Comparison of ENCODE assay signal across 24 mouse cellular contexts in genomic region chr1:171772121-171772735, GRCm38 (mm10). TPM values are rescaled to one million over a fixed set of nuclear protein-coding genes. Genes with fewer than 3 reads are reported as not detected.
DNase-seq lines count a peak whose midpoint lies in the region; ATAC-seq lines count a peak whose summit lies in the region.
"Had no signal": no experiment of that assay in that cellular context is flagged by ENCODE, and none has a peak within 500 bp of the region (broad histone marks: within the 10 kb centered on the region; RNA-seq: fewer than 3 reads in every experiment).

No protein-coding gene starts in this region.

- H3K36me3 ChIP-seq in megakaryocyte, embryonic 14.5 days (replicated peaks; ENCODE audit: low read length), result peaks cover 91% of the 10 kb centered on the region
- H3K36me3 ChIP-seq: embryonic facial prominence, embryonic 15.5 days; forebrain, embryonic 10.5 days; forebrain, embryonic 15.5 days; heart, embryonic 15.5 days; hindbrain, embryonic 13.5 days had no signal

- DNase-seq in thymus, postnatal 14 days, result peak; percentile 30
- DNase-seq in thymus, postnatal 4 days, result no peak
- DNase-seq in naive thymus-derived CD4-positive, alpha-beta T cell, adult 2 months (ENCODE audit: low read depth), result peak; percentile 34
- DNase-seq in frontal cortex, postnatal 10 days (ENCODE audit: low spot score in 2 of 2), result no peak
- DNase-seq in lung, postnatal 36 days, result no peak
- DNase-seq: adrenal gland, adult 8-10 months; B cell, adult 2 months; cerebellum, adult 11 months; cerebellum, adult 8-10 months; cerebellum, postnatal 14 days; embryo, embryonic 11 days; gastrocnemius, postnatal 14 days; heart, adult 2 months; heart, postnatal 14 days had no signal

- H3K27me3 ChIP-seq in megakaryocyte, embryonic 14.5 days (replicated peaks), result no peaks in the 10 kb centered on the region
- H3K27me3 ChIP-seq: CH12.LX; embryonic facial prominence, embryonic 15.5 days; forebrain, embryonic 15.5 days; heart, embryonic 15.5 days; hindbrain, embryonic 13.5 days had no signal

- H3K4me1 ChIP-seq in megakaryocyte, embryonic 14.5 days, result peaks cover 67% of the 10 kb centered on the region
- H3K4me1 ChIP-seq: embryonic facial prominence, embryonic 15.5 days; forebrain, embryonic 15.5 days; hindbrain, embryonic 13.5 days had no signal

- H3K4me3 ChIP-seq in megakaryocyte, embryonic 14.5 days (replicated peaks), result peak overlapping the region; percentile 88
- H3K4me3 ChIP-seq: embryonic facial prominence, embryonic 15.5 days; erythroblast, embryonic 14.5 days; forebrain, embryonic 10.5 days; forebrain, embryonic 15.5 days; heart, adult 2 months; heart, embryonic 15.5 days; hindbrain, embryonic 13.5 days had no signal

- ATAC-seq in megakaryocyte, adult 5-6 weeks (ENCODE audit: poor library complexity, severe bottlenecking), result no peak
- ATAC-seq: forebrain, embryonic 15.5 days; hindbrain, postnatal 0 days had no signal

- H3K9me3 ChIP-seq in megakaryocyte, embryonic 14.5 days, result no peaks in the 10 kb centered on the region
- H3K9me3 ChIP-seq: embryonic facial prominence, embryonic 15.5 days; forebrain, embryonic 10.5 days; forebrain, embryonic 15.5 days; heart, embryonic 15.5 days; hindbrain, embryonic 13.5 days had no signal

RNA-seq across cellular contexts. Expression of gene Slamf1, which starts 5.3 kb away (rescaled TPM):
- 6.4 and 38.5 TPM in 2 replicates for polyA plus RNA-seq in megakaryocyte, embryonic 14.5 days (2012; ENCODE audit: insufficient read depth, low replicate concordance)
- total RNA-seq in megakaryocyte, adult 5-6 weeks (2015), result not detected in 2 replicates
- not detected in 2 replicates for total RNA-seq in megakaryocyte, adult 5-6 weeks (2017)
- total RNA-seq: gastrocnemius, postnatal 14 days had no signal

Comparison
In these comparisons a context has a peak if more than half of its experiments do, and no peak if none do; other contexts are left out.
1. DNase-seq: peak in thymus, postnatal 14 days (single experiment) and naive thymus-derived CD4-positive, alpha-beta T cell, adult 2 months (single experiment); none in thymus, postnatal 4 days (single experiment), frontal cortex, postnatal 10 days (0 of 2) and lung, postnatal 36 days (single experiment).